Mouse (Mus musculus) cortical plate, adult 2 months (tissue): ENCODE measurements around the gene Dnah6.

ENCODE experiments used
- CTCF ChIP-seq: fragments of 200-500 bp; IDR thresholded peaks from 2 replicates; pipeline ENCODE4 v1.5.1; 2011; ENCODE audit warnings: mild to moderate bottlenecking, control low read depth, low read length; ENCODE audit not compliant: insufficient read depth; ENCODE audit errors: extremely low read depth
- POLR2A ChIP-seq: fragments of 200-500 bp; IDR thresholded peaks from 2 replicates; pipeline ENCODE4 v1.6.1; 2011; ENCODE audit warnings: mild to moderate bottlenecking, low read length, control low read depth; ENCODE audit not compliant: insufficient read depth; ENCODE audit errors: extremely low read depth

DNA sequence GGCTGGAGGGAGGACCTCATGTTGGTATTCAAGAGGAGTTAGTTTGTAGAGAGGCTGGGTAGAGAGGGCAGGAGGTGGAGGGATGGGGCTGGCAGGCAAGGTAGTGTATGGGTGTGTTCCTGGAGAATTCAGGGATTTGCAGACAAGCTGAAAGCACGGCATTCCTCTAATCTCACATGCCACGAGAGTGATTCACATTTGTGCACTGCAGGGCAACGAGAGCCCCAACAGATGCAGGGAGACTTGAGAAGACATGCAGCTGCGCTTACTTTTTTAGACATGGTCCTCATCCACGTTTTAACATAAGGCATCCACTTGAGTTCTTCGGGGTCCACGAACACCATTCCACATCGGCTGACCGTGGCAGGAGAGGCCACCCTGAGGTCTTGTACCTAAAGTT, 93.9 kb downstream of the Dnah6 start:
- no peak for TF ChIP-seq CTCF
- no peak for TF ChIP-seq POLR2A
